Mouse (Mus musculus) embryonic facial prominence, embryonic 11.5 days (tissue): ENCODE measurements around the gene Rcan2. TPM values are rescaled to one million over a fixed set of nuclear protein-coding genes. Genes with fewer than 3 reads are reported as not detected.

ENCODE experiments used
- ATAC-seq: fragments of 200-750 bp; cut with Nextera tagmentation; replicated peaks from 2 replicates; pipeline ENCODE4 v1.8.0; 2017; ENCODE audit warnings: low read depth; ENCODE audit not compliant: insufficient number of reproducible peaks, low FRiP score, low TSS enrichment
- DNase-seq: peaks from one replicate; pipeline ENCODE4 v3.0.0-alpha.2; 2015; ENCODE audit warnings: low spot score
- H3K27ac ChIP-seq: fragments of 300-500 bp; sonication (generic); replicated peaks from 2 replicates; pipeline ENCODE4 v1.5.1; 2014; ENCODE audit warnings: mild to moderate bottlenecking, low read depth, low read length, control low read depth
- H3K27me3 ChIP-seq: fragments of 300-500 bp; sonication (generic); 2 replicates; pipeline ENCODE4 v1.6.1; 2014; ENCODE audit warnings: mild to moderate bottlenecking, low read length, moderate library complexity, mixed read lengths; ENCODE audit not compliant: control insufficient read depth, insufficient read depth
- H3K36me3 ChIP-seq: fragments of 300-500 bp; sonication (generic); replicated peaks from 2 replicates; pipeline ENCODE4 v1.6.1; 2014; ENCODE audit warnings: low read depth, mild to moderate bottlenecking, low read length, moderate library complexity, mixed read lengths; ENCODE audit not compliant: control insufficient read depth, insufficient read depth
- H3K4me1 ChIP-seq: fragments of 300-500 bp; sonication (generic); 2 replicates; pipeline ENCODE4 v1.6.1; 2014; ENCODE audit warnings: low read length, mixed read lengths; ENCODE audit not compliant: control insufficient read depth, insufficient read depth
- H3K4me2 ChIP-seq: fragments of 300-500 bp; sonication (generic); 2 replicates; pipeline ENCODE4 v1.6.1; 2014; ENCODE audit warnings: low read depth, mild to moderate bottlenecking, control low read depth, low read length, moderate library complexity
- H3K4me3 ChIP-seq: fragments of 300-500 bp; sonication (generic); 2 replicates; pipeline ENCODE4 v1.5.1; 2014; ENCODE audit warnings: low read depth, low read length, control low read depth
- H3K9ac ChIP-seq: fragments of 300-500 bp; sonication (generic); replicated peaks from 2 replicates; pipeline ENCODE4 v1.6.1; 2014; ENCODE audit warnings: mild to moderate bottlenecking, control low read depth, low read length
- H3K9me3 ChIP-seq: fragments of 300-500 bp; sonication (generic); replicated peaks from 2 replicates; pipeline ENCODE4 v1.6.1; 2016; ENCODE audit warnings: mild to moderate bottlenecking, low read length, inconsistent platforms, mixed read lengths; ENCODE audit not compliant: control insufficient read depth
- WGBS: fragments of 180-500 bp; shearing (Covaris S2); extraction: QIAGEN DNeasy Blood & Tissue Kit; methylation state at CpG from one replicate; pipeline ENCODE4 v1.1.7; 2014; 5-methylcytosine and 5-hydroxymethylcytosine counted together
- polyA plus RNA-seq: library from polyadenylated mRNA; unstranded; fragments of >200 nt; fragmentation: Nextera tagmentation; extraction: Ambion mirVana; gene quantifications from 2 replicates; pipeline ENCODE4 v1.2.1, GENCODE M21; 2014

Gene Rcan2
- polyA plus RNA-seq, 1 experiment from 2014 or later: 3.1 TPM

DNA sequence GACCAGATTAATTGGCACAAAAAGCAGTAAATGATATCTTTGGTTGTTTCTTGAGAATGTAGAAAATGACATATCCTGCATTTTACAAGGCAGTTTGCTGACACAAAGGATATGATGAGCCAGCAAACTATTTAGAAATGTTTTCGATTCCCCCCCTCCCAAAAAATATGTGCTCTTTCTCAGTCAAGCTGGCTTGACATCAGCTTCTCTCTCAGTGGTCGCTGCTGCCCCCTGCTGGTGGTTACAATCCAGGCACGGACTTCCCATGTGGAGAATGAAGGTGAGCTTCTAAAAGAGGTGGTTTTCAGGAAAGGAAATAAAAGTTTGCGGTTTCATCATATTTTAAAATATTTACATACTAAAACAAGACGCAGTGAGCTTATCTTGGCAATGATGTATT lies 68.5 kb downstream of the Rcan2 start:
- Histone ChIP-seq H3K4me2 (no peak overlapping the region), H3K4me1 (no peaks in the 10 kb centered on the region), H3K9me3 (no peaks in the 10 kb centered on the region), H3K9ac (no peak overlapping the region), H3K27me3 (no peaks in the 10 kb centered on the region), H3K36me3 (no peaks in the 10 kb centered on the region), H3K27ac (no peak overlapping the region), H3K4me3 (no peak overlapping the region)
- no peak for ATAC-seq
- DNase-seq: peak; percentile 75
- WGBS: 23% methylated on average over 5 of the region's 5 CpGs

DNA sequence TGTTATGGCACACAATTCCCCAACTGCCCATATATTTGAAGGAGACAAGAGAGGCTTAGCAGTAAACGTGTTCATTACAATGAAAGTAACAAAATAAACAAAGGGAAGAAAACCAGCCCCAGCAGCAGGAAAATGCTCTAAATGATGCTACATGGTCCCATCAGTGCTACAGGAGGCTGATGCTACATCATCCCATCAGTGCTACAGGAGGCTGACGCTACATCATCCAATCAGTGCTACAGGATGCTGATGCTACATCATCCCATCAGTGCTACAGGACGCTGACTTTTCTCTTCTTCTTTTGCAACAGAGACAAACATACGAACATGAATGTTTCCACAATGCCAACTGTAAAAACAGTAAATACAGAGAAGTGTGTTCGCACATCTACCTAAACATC lies 73.3 kb downstream of the Rcan2 start:
- H3K36me3 ChIP-seq: no peaks in the 10 kb centered on the region
- no peak for DNase-seq
- no peaks in the 10 kb centered on the region for H3K27me3 ChIP-seq
- no peaks in the 10 kb centered on the region for H3K9me3 ChIP-seq
- H3K27ac ChIP-seq: no peak overlapping the region
- no peak overlapping the region for H3K9ac ChIP-seq
- ATAC-seq: no peak
- no peaks in the 10 kb centered on the region for H3K4me1 ChIP-seq
- no peak overlapping the region for H3K4me3 ChIP-seq
- WGBS: 89% methylated on average over 5 of the region's 5 CpGs
- H3K4me2 ChIP-seq: no peak overlapping the region

DNA sequence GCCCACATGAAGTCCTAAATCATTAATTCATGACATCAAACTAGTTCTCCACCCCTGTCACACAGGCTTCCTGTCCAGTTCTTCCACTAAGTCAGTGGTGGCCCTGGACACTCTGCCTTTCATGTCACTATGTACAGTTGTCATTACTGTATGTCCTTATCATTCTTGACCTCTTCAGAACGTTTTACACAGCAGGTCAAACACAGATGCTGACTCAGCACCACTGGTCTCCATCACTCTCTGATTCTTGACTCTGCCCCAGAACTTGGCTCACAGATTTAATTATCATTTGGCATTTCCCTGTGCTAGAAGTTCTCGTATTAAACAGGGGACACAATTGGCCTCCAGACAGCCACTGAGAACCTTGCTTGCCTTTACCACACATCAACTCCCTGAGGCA lies 76.3 kb downstream of the Rcan2 start:
- H3K9me3 ChIP-seq: no peaks in the 10 kb centered on the region
- no peak overlapping the region for H3K4me3 ChIP-seq
- DNase-seq (no peak), ATAC-seq (no peak)
- H3K4me1 ChIP-seq: no peaks in the 10 kb centered on the region
- H3K36me3 ChIP-seq: no peaks in the 10 kb centered on the region
- no peak overlapping the region for H3K9ac ChIP-seq
- no peak overlapping the region for H3K27ac ChIP-seq
- H3K4me2 ChIP-seq: no peak overlapping the region
- no peaks in the 10 kb centered on the region for H3K27me3 ChIP-seq
- 56% methylated on average over 2 of the region's 2 CpGs for WGBS

DNA sequence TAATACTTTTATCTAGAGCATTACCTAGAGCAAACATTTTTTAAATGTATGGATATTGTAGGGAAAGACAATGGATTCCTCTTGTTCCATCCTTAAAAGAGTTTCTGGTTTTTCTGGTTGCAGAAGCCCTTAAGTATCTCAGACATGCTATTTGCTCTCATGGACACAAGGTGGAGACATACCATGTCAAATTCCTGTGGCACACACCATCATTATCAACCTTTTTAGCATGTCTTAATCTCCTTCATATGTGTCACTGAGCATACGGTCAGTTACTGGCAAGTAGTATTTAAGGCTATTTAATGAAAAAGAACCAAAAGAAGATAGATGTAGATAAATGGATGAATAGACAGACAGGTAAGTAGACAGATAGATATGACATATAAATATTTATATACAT lies 81.9 kb downstream of the Rcan2 start:
- ATAC-seq (no peak), DNase-seq (peak; percentile 67)
- no peak overlapping the region for H3K9ac ChIP-seq
- H3K9me3 ChIP-seq: no peaks in the 10 kb centered on the region
- H3K36me3 ChIP-seq: no peaks in the 10 kb centered on the region
- 24% methylated on average over 1 of the region's 1 CpGs for WGBS
- no peak overlapping the region for H3K4me3 ChIP-seq
- no peaks in the 10 kb centered on the region for H3K27me3 ChIP-seq
- H3K27ac ChIP-seq: no peak overlapping the region
- no peaks in the 10 kb centered on the region for H3K4me1 ChIP-seq
- no peak overlapping the region for H3K4me2 ChIP-seq

DNA sequence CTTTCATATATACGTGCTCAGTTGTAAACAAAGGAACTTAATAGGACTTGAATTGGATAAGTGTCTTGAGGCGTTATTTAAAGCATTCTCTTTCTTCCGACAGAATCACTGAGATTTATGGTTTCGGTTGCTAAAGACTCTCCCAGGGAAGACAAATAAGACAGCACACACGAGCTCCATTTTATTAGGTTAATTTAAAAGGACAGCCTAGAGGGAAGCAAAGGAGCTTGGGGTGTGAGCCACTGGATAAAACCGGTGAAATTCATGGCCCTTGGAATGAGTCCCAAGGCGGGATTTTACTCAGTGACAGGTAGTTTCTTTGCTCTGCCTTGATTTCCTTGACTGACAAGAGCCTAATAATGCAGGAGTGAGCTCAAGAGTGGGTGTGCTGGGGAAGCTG lies 85.1 kb downstream of the Rcan2 start:
- Histone ChIP-seq H3K27ac (no peak overlapping the region), H3K9me3 (no peaks in the 10 kb centered on the region), H3K4me3 (no peak overlapping the region), H3K4me1 (no peaks in the 10 kb centered on the region), H3K9ac (no peak overlapping the region), H3K4me2 (no peak overlapping the region), H3K36me3 (no peaks in the 10 kb centered on the region), H3K27me3 (no peaks in the 10 kb centered on the region)
- ATAC-seq: no peak
- WGBS: 76% methylated on average over 7 of the region's 7 CpGs
- DNase-seq: no peak

DNA sequence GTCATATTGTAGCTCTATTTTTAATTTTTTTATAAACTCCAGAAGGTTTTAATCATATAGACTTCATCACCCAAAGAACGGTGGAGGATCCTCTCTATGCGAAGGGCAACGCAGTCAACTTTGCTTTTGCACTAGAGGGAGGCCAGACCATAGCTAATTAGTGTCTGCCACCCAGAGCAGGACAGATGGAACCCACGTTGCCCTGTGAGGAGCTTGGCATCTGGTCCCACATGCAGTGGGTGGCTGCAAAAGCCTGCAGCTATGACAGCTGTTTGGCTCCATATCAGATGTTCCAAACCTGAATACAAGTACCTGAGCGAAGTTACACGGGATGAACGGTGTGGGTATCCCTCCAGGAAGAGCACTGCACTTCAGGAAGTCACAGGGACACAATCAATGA lies 86.8 kb downstream of the Rcan2 start:
- no peak for DNase-seq
- Histone ChIP-seq H3K4me3 (no peak overlapping the region), H3K36me3 (no peaks in the 10 kb centered on the region), H3K27me3 (no peaks in the 10 kb centered on the region), H3K9ac (no peak overlapping the region), H3K9me3 (no peaks in the 10 kb centered on the region), H3K4me1 (no peaks in the 10 kb centered on the region), H3K27ac (no peak overlapping the region), H3K4me2 (no peak overlapping the region)
- ATAC-seq: no peak
- 83% methylated on average over 7 of the region's 7 CpGs for WGBS

DNA sequence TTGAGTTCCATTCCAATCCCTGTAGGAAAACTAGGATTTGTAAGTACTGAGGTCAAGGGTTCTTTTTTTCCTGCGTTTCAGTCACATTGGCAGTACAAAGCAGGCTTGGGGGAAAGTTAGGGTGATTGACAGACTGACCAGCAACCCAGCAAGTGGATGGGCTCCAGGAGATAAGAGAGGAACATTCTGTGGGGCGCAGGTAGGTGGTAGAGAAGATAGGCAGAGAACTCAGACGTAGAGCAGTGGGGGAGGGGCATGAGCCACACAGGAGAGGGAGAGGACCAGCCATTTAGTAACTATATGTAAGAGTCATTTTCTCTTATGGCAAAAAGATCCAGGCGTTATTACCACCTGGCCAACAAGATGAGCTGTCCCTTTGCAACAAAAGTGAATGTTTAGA lies 96.2 kb downstream of the Rcan2 start:
- DNase-seq: no peak
- Histone ChIP-seq H3K36me3 (no peaks in the 10 kb centered on the region), H3K27me3 (no peaks in the 10 kb centered on the region), H3K9ac (no peak overlapping the region), H3K4me1 (no peaks in the 10 kb centered on the region), H3K27ac (no peak overlapping the region), H3K9me3 (no peaks in the 10 kb centered on the region), H3K4me2 (no peak overlapping the region), H3K4me3 (no peak overlapping the region)
- no peak for ATAC-seq
- WGBS: 83% methylated on average over 4 of the region's 4 CpGs

DNA sequence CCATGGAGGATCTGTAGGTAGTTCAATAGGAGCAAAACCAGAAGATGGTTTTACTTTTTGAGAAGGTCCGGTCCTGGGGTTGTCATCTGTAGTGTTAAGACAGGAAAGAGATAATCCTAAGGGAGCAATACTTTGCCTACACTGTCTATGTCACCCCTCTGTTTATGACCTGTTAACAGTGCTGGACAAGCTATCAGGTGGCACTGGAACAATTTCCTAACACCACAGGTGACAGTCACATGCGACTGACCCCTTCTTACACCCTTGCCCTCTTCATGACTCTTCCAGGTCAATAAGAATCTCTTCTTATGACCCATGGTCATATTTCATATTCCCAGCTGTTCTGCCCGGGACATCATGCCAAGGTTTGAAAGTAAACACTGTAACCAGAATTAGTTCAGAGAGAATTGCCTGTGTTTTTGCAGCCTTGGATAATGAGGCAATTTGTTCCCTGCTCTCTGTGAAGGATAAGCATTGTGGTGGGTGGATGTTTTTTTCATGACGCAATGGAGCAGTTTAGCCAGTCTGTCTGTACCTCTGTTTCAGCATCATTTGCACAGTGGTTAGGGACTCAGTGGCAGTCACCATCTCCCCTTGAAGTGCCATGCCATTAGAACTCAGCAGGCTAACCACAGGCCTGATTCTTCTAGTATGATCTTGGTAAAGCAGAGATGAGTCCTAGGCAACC lies 98.4 kb downstream of the Rcan2 start:
- no peak overlapping the region for H3K4me3 ChIP-seq
- no peaks in the 10 kb centered on the region for H3K9me3 ChIP-seq
- no peaks in the 10 kb centered on the region for H3K4me1 ChIP-seq
- H3K9ac ChIP-seq: no peak overlapping the region
- 88% methylated on average over 4 of the region's 4 CpGs for WGBS
- ATAC-seq (no peak), DNase-seq (no peak)
- H3K36me3 ChIP-seq: no peaks in the 10 kb centered on the region
- no peak overlapping the region for H3K4me2 ChIP-seq
- no peak overlapping the region for H3K27ac ChIP-seq
- no peaks in the 10 kb centered on the region for H3K27me3 ChIP-seq
